Mouse (Mus musculus): ENCODE results near the gene Arhgap45.

DNA sequence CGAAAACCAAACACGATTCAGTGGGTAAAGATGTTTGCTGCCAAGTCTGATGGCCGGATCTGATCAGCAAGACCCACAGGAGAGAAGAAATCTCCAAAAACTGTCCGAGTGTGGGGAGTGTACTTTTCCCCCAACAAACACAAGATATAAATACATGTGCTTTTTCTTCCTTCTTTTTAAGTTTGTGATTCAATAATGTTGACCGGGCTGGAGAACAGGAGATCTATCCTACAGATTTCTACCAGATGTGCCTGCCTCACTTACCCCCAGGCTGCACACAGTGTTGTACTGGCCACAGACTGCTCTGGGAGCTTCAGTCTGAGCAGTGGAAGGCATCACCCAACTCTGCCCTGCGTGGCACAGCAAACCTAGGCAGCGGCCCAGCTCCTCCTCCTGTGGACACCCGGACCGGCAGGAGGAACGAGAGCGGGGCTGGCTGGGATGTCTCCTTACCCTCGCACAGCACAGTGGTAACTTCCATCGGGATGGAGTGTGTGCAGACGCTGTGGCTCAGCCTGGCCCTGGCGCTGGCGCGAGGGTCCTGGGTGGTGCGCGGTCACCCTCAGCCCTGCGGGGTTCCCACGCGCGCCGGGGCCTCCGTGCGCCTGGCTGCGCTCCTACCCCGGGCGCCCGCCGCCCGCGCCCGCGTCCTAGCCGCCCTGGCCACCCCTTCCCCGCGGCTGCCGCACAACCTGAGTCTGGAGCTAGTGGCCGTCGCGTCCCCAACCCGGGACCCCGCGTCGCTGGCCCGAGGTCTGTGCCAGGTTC lies 45.9 kb upstream of the Arhgap45 start, which contains the start of gene Grin3b:
- TF ChIP-seq CTCF (IDR thresholded peaks at IDR 0.05; ENCODE audit: low read depth): no peak
- TF ChIP-seq EP300 (IDR thresholded peaks at IDR 0.05; ENCODE audit: low read depth): no peak

All from liver, embryonic 14.5 days (tissue).